Mouse (Mus musculus) MEL-GATA-1-ER (cell line): Measurements from ENCODE around the gene Garnl3.
"Not testable (repeated sequence)": the region's sequence is repeated elsewhere in the genome, so short reads cannot be mapped to it uniquely, and the experiment has no call there.

Experiments
- DNase-seq: peaks from one replicate; pipeline ENCODE4 v3.0.0-alpha.2; 2012; ENCODE audit warnings: low read depth; ENCODE audit errors: extremely low read depth

Gene Garnl3

DNA sequence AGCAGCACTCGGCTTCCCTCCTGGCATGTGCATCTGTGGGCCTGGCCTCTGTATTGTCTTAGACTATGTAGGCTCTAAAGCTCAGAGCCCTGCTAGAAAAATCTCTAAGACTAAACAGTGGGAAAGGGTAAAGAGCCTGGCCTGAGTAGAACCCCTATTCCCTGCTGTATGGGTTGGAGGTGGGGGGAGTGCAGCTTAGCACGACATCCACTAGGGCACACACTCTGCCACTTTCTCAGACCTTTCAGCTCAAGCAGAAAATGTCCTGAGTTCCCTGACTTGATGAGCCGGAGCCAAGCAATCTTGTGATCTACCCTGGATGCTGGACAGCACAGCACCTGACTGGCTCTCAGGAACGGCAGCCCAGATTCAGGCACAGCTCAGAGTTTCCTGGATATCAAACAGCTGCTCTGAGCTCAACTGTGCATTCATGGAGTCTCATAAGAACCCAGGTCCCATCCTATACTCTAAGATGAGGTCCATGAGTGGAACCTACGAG, 24.9 kb upstream of the Garnl3 start:
- DNase-seq = no peak

DNA sequence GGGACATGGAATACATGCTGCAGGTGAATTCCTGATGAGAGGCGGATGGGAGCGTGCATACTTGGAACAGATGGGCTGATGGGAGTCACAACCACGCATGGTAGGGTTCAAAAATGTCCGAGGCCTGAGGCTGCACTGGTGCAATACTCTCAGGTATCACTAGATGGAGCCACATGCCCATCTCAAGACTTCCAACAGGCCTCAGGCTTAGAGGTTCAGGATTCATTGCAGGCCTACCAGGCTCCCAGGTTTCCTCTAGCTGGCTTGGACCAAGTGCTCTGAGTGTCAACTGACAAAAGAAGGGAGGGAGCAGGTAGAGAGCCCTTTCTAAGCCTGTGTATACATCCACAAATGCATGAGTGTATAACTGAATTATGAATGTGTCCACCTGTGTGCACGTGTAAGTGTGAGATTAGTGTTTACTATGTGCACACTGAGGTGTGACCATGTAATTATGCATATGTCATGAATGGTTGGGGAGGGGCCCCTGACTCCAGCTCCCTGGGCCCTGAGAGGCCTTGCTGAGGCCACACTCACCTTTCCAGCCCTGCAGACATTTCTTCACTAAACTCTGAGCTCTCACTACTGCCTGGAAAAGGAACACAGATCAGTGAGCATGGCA, 23.4 kb upstream of the Garnl3 start:
- peak; percentile 26 for DNase-seq

DNA sequence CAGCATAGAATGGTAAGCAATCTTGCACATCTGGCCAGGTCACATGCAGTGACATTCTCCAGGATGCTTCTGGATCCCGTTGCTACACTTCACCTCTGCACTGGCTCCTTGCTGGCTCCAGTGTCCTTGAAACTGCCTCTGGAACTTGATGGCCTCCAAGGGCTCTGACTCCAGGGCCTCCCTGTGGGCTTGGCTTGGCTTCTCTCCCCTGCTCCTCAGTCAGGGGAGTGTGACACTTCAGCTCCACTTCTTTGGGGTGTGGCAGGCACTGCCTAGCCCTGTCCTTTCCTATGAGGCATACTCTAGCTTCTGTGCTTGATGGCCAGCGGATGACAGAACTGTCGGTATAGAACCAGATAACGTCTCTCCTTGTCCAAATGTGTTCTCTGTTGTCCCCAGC, 15.5 kb upstream of the Garnl3 start:
- no peak for DNase-seq

DNA sequence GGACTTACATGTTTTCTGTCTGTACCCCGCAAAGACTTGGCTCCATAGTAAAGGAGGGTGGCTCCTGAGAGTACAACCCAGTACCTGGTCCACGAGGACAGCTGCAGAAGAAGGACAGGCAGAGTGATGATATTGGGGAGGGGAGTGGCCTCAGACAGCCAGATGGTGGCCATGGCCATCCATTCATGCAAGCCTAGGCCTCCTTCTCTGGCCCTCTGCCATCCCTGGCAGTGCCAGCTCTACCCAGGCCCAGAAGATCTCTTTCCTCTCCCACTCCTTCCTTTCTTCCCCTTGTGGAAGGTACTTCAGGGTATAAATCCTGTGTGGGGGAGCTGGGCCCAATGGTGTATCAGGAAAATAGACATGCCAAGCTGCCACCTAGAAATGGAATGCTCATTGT, 11.8 kb upstream of the Garnl3 start:
- no peak for DNase-seq

DNA sequence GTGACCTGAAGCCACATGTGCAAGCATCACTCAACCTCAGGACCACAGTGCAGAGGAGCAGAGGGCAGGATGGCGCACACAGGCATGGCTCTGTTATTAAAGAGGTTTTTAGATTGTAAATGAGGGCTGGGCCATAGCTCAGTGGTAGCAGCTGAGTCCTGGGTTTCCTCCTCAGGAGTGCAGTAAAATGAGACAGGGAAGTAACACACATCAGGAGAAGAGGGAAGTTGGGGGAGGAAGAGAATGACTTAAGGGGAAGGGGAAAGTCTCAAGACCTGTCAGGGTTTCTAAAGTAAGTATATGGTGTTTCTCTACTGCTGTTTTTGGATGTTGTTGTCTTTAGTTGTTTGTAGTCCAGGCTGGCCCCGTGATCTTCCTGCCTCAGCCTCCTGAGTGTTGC, 7.0 kb upstream of the Garnl3 start:
- no peak for DNase-seq

DNA sequence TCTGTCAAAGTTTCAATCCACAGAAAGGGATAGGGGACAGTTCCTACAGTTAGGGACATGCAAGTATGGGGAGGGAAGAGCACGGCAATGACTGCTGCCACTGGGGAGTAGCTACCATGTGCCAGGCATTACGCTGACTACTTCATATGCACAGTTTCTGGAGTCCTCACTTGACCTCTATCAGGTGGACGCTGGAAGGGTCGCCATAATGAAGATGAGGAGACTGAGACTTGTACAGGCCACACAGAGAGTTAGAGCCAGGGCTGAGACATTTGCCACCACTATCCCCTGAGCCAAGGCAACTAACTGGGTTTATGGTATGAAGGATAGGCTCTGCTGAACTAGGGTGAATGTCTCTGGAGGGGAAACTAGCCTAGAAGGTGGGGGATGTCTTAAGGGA, 6.3 kb upstream of the Garnl3 start:
- no peak for DNase-seq

DNA sequence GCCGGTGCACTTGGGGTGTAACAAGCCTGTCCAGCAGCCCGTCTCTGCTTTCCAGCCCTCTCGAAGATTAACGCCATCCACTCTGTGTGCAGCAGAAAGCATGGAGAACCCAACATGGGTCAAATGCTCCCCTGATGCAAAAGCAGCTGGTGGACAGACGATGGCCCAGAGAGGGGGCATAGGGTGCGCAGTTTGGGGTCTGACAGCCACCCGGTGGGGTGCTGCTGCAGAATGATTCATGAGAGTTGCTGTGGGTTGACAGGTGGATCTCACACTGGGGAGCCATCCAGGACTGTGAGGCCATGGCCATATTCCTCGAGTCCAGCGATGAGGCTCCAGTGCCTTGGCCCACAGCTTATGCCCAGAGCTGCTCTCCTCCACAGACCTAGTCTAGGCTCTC, 5.8 kb upstream of the Garnl3 start:
- no peak for DNase-seq

DNA sequence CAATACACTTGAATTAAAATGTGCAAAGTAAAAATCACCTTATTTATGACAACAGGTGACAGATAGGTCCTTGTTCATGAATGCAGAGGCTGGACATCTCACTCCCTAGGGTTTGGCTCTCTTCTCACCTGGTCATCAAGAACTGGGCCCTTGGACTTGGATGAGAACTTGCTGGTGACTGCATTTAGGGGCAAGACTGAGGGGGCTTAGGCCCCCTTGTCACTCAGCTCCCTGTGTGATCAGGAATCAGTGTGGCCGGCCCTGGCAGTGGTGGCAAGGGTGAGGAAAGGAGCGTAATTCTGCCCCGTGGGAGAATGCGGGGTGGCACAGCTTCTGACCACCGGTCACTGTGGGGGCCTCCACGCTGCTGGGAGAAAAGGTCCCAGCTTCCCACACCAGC, 4.9 kb upstream of the Garnl3 start:
- DNase-seq = no peak

DNA sequence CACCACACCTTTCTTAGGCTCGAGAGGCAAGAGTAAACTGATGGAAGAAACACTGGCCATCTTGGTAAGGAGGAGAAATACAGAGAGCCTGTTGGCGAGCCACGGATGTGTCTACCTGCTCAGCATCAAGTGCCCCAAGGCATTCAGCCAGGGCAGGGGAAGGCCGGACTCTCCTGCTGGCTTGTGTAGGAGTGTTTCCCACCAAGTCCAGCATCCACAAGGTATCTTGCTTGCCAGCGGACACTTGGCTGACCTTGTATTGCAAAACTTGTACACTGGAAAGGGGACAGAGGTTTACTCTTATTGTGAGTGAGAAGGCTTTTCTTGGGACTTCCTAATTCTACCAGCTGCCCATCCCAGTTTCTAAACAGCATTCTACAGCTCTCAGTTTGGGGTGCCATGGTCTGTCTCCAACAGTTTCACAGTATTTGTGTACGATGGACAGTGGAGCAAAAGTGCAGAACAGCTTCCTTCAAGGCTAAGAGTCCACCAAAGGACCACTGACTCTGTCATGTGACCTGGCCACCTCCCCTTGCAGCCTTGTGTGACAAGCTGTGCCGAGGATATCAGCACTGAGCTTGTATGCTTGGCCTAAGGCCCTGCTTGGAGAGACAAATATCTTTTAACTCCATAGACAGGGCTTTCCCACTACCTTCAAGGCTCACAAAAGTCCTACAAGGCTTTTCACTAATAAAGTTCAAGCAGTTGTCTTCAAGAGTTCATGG, 3.5 kb upstream of the Garnl3 start:
- no peak for DNase-seq

DNA sequence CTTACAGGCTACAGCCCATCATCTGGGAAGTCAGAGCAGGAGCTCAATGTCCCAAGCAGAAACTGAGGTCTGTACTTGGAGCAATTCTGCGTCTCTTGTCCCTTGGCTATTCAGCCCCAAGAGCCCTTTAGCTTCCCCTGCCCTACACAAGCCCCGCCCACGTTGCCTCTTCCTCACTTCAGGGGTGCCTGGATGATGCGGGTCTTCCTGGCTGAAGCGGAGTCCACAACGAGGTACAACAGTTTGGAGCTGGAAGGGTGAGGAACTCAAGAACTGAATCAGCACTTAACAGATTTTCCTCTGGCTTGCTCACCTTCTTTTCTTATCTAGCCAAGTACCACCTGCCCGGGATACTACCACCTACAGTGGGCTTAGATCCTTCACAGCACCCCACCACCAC, 852 bp upstream of the Garnl3 start:
- DNase-seq = no peak

DNA sequence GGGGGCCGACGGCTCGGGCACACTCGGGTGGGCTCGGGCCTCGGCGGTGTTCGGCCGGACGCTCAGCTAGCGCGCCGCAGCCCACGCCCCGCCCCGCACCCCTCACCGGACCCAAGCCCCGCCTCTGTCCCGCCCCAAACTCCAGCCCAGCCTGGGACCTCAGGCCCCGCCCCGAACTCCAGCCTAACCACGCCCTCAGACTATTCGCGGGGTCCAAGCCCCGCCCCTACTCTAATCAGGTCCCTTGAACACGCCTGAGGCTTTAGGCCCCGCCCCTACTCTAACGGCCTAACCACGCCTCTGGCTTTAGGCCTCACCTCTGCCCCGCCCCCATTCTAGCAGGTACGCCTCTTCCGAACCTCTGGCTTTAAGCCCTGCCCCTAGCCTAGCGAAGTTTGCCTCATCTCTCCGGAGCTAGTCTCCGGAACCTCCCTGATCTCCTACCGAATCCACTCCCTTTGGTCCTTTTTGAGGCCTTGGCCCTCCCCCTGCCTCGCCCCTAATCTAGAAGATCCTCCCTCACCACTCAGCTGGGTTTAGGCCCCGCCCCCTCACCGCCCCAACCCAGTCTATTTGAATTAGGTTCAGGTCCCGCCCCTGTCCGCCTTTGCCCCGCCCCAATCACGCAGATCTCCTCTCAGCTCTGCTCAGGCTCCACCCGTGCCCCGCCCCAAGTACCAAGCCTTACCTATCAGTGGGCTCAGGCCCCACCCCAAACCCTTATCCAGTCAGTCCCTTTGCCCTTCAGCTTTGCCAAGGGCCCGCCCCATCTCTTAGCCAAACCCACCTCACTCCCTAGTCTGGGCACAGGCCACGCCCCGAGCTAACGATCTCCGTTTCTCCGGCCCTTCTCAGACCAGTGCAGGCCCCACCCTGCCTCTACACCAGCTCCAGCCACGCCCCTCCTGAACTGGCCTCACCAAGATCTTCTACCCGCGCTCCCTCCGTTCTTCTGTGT, 649 bp downstream of the Garnl3 start:
- DNase-seq = peak; percentile 96

DNA sequence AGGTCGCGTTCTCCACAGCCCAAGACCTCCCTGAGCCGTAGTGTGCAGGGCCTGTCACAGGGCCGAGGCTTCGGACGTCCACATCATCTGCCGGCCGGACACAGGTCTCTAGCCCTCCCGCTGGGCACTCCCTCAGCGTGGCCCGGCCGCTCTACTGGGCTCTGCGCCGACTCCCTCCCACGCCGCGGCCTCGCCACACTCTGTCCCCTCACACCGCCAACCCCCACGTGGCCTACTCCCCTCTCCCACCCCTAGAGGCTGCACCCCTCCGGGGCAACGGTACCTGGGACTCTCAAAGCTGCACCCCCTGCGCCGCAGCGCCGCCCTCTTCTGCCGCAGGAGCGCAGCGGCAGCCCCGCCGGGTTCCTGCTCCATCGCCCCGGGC, 1.3 kb downstream of the Garnl3 start:
- no peak for DNase-seq

DNA sequence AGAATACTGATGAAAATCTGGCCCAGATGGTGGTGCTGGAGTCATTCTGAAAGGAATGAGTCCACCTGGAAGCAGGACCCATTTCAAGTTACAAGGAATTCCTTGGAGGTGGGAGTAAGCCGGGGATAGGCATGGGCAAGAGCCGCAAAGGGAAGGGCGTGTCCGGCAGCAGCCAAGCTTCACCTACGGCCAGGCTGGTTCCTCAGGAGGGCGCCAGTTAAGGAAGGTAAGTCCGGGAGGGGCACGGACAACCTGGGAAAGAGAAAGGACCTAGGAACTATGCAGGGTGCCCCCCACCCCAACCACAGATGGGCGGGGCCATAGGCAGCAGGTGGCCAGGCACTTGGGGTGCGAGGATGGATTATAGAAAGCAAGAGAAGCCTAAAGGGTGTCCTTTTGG, 1.8 kb downstream of the Garnl3 start:
- DNase-seq = no peak

DNA sequence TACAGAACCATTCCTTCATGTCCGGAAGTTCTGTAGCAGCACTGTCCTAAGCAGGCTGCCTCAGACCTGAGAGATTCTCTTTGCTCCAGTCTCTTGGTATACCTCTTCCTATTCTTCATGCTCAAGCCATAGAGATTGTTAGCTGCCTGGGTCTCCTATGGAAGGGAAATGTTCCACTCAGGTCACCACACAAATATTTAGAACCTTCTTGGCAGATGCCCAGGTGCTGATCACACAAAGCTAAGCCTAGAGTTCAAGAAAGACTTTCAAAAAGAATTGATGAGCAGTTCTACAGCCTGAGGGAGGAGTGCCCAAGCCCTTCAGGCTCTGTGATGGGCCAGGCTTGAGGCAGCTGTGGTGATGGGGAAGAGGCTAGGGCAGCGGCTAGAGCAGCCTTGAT, 2.4 kb downstream of the Garnl3 start:
- DNase-seq = no peak

DNA sequence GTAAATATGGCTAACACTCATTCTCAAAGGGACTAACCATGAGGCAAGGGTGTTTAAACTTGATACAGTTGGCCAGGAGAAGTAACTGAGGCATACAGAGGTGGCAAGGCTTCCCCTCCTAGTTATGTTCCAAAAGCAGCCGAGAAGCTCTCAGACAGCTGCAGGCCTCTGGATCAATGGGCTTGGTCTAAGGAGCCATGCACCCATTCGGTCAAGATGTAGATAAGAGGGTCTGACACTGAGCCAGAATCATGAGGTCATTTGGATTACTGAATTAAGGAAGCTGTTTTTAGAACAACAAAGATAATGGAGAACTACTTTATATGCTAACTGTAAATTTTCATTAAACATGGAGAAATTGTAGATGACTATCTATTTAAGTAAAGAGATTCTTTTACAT, 4.2 kb downstream of the Garnl3 start:
- no peak for DNase-seq

DNA sequence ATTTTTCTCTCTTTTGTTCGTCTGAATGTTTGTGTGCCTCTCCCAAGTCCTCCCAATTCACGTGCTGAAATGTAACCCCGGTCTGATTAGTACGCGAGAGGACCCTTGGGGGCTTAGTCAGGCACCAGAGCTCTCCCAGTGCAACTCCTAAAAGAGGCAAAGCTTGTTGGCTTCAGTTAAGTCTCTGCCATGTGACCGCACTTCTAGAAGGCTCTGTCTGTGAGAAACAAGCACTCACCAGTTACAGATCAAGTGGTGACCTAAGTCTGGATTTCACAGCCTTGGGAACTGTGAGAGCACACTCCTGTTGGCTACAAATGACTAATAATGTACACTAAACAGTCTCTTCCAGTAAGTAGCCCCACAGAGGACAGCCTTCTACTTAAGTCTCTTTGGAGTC, 8.6 kb downstream of the Garnl3 start:
- no peak for DNase-seq

DNA sequence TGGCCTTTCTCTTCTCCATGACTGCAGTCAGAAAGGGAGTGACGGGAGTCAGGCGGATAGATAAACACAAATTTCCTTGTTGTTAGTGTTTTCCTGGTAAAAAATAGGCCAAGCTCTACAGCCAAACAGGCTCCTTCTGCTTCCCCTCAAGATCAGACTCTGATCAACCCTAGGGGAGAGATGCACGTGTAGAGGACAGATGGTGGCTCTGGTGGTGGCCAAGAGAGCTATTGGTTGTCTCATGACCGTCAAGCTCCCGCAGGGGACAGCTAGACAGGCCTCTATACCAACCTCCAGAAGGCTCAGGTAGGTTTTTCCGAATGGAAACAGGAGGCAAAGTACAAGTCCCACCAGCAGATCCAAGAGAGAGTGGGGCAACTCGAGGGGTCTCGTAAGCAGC, 30.9 kb downstream of the Garnl3 start:
- no peak for DNase-seq

DNA sequence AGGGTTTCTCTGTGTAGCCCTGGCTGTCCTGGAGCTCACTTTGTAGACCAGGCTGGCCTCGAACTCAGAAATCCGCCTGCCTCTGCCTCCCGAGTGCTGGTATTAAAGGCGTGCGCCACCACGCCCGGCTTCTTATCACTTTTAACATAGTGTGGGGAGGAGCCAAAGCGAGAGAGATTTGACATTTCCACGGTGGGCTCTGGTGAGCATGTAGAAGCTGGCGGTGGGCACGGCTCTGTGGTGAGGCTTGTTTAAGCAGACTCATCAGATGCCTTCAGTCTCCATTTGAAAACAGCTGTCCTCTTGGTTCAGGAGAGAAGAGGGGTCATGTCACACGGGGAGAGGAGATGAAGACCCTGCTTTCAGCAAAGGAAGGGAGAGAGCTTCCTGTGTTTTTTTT, 34.1 kb downstream of the Garnl3 start:
- DNase-seq = not testable (repeated sequence)

DNA sequence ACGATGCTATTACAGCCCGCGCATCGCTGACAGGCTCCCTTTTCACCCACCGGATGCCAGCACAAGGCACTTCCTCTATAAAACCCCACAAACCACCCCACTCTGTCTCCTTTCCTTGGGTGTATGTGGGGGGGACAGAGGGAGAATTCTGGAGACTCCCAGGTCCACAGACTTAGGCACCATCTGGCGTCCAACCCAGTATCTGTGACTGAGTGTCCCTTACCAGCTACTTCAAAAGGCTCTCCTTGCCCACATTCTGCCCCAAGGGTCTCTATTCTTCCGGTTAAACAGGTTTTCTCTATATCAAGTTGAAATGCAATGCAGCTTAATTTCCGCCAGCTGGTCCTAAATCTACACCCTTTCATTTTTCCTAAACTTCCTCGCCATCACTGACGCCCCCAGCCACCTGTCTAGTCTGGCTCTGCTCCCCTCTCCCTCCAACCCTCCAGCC, 36.2 kb downstream of the Garnl3 start:
- no peak for DNase-seq

DNA sequence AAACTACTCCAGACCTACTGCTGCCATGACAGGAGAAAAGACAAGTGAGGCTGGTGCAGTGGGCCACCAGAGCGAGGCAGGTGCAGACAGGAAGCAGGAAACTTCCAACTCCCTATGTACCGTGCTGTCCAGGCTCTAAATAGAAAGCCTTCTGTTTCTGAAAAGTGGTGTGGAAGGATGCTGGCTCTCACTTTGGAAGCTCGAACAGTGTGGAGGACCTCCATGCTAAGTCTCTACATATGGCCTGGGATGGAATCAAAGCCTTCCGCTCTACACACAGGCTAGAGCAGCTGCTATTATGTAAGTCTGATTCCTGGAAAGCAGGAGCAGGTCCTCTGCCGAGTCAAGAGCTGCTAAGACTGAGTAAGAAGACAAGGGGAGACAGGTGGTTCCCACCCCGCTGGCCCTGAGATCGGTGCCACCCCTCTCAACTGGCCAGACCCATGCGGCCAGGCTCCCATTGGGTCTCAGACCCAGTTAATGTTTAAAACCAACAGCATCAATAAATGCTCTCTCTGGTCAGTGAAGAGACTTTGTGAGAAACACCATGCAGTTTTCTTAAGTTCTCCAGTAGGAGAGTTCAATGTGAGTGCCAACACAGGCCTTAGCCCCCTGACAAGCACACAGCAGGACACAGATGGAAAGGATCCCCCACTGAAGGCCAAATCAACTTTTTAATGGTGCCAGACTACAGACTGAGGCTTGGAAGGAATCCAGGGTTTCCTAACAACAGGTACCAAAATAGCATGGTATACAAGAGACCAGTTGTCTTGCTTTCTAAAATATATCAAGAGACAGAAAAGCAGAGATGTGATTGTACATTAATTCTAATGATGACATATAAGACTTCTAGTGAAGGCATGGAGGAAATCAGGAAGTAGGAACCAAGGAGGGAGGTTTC, 40.6 kb downstream of the Garnl3 start:
- no peak for DNase-seq

DNA sequence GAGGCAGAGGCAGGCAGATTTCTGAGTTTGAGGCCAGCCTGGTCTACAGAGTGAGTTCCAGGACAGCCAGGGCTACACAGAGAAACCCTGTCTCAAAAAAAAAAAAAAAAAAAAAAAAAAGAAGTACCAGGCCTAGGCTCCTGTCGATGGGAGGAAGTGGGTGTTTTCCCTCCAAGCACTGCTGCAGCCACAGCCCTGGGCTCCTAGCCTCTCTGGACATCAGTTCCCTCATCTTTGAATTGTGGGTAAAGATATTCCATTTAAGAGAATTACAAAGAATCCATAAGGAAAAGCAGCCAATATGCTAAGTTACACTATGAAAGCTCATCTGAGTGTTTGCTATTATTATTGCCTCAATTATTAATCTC, 41.4 kb downstream of the Garnl3 start:
- DNase-seq = not testable (repeated sequence)
